Mouse (Mus musculus) forebrain, embryonic 16.5 days (tissue): ENCODE measurements around the gene Rab30. TPM values are rescaled to one million over a fixed set of nuclear protein-coding genes. Genes with fewer than 3 reads are reported as not detected.
A peak's percentile ranks its signal among the peaks of the same experiment; 100 is the strongest.

ENCODE experiments used
- ATAC-seq: fragments of 200-750 bp; cut with Nextera tagmentation; 2 replicates; pipeline ENCODE4 v1.8.0; 2017; ENCODE audit warnings: mild to moderate bottlenecking, moderate library complexity
- H3K27ac ChIP-seq: fragments of 300-500 bp; sonication (generic); 2 replicates; pipeline ENCODE4 v1.5.1; 2014; ENCODE audit warnings: low read length, control low read depth
- H3K27me3 ChIP-seq: fragments of 300-500 bp; sonication (generic); replicated peaks from 2 replicates; pipeline ENCODE4 v1.6.1; 2014; ENCODE audit warnings: low read length; ENCODE audit not compliant: control insufficient read depth, insufficient read depth
- H3K36me3 ChIP-seq: fragments of 300-500 bp; sonication (generic); 2 replicates; pipeline ENCODE4 v1.6.1; 2014; ENCODE audit not compliant: control insufficient read depth, insufficient read depth
- H3K4me1 ChIP-seq: fragments of 300-500 bp; sonication (generic); replicated peaks from 2 replicates; pipeline ENCODE4 v1.6.1; 2014; ENCODE audit warnings: low read length; ENCODE audit not compliant: control insufficient read depth, insufficient read depth
- H3K4me2 ChIP-seq: fragments of 300-500 bp; sonication (generic); 2 replicates; pipeline ENCODE4 v1.6.1; 2014; ENCODE audit warnings: mild to moderate bottlenecking, low read length, control low read depth
- H3K4me3 ChIP-seq: fragments of 300-500 bp; sonication (generic); replicated peaks from 2 replicates; pipeline ENCODE4 v1.5.1; 2014; ENCODE audit warnings: mild to moderate bottlenecking, low read length, control low read depth
- H3K9ac ChIP-seq: fragments of 300-500 bp; sonication (generic); replicated peaks from 2 replicates; pipeline ENCODE4 v1.6.1; 2014; ENCODE audit warnings: low read depth, low read length, control low read depth
- H3K9me3 ChIP-seq: fragments of 300-500 bp; sonication (generic); 2 replicates; pipeline ENCODE4 v1.6.1; 2016; ENCODE audit warnings: low read length; ENCODE audit not compliant: control insufficient read depth
- WGBS: fragments of 180-500 bp; shearing (Covaris S2); extraction: QIAGEN DNeasy Blood & Tissue Kit; methylation state at CpG from one replicate; pipeline ENCODE4 v1.1.7; 2014; 5-methylcytosine and 5-hydroxymethylcytosine counted together
- polyA plus RNA-seq: library from polyadenylated mRNA; unstranded; fragments of >200 nt; fragmentation: Nextera tagmentation; extraction: Ambion mirVana; gene quantifications from 2 replicates; pipeline ENCODE4 v1.2.1, GENCODE M21; 2015

The Rab30 gene
- polyA plus RNA-seq, 1 experiment from 2014 or later = 20.1 TPM

GRCm38 (mm10) chr7:92777108-92777973 lies 35.9 kb downstream of the Rab30 start:
- peak; percentile 73 for ATAC-seq
- Histone ChIP-seq H3K9ac (peak overlapping the region; percentile 30), H3K27me3 (no peaks in the 10 kb centered on the region), H3K4me1 (peaks cover 17% of the 10 kb centered on the region), H3K4me3 (peak overlapping the region; percentile 30), H3K4me2 (peak overlapping the region; percentile 51), H3K36me3 (no peaks in the 10 kb centered on the region), H3K9me3 (no peaks in the 10 kb centered on the region), H3K27ac (peak overlapping the region; percentile 63)
- 12% methylated on average over 17 of the region's 17 CpGs for whole genome bisulfite sequencing

GRCm38 (mm10) chr7:92779058-92779457 lies 37.7 kb downstream of the Rab30 start:
- 79% methylated on average over 2 of the region's 2 CpGs for WGBS
- no peak overlapping the region for H3K4me3 ChIP-seq
- H3K27ac ChIP-seq = no peak overlapping the region
- peaks cover 25% of the 10 kb centered on the region for H3K4me1 ChIP-seq
- no peaks in the 10 kb centered on the region for H3K9me3 ChIP-seq
- no peak overlapping the region for H3K9ac ChIP-seq
- ATAC-seq = no peak
- no peak overlapping the region for H3K4me2 ChIP-seq
- H3K36me3 ChIP-seq = no peaks in the 10 kb centered on the region
- no peaks in the 10 kb centered on the region for H3K27me3 ChIP-seq

- H3K4me1 ChIP-seq = peaks cover 23% of the 10 kb centered on the region
- no peak for ATAC-seq
- H3K9me3 ChIP-seq = no peaks in the 10 kb centered on the region; the same call in 1 of the 2 replicates
- no peak overlapping the region for H3K4me2 ChIP-seq
- WGBS = 78% methylated on average over 1 of the region's 1 CpGs
- H3K36me3 ChIP-seq = no peaks in the 10 kb centered on the region
- no peak overlapping the region for H3K27ac ChIP-seq
- H3K9ac ChIP-seq = no peak overlapping the region
- no peaks in the 10 kb centered on the region for H3K27me3 ChIP-seq
- H3K4me3 ChIP-seq = no peak overlapping the region
Observed at GRCm38 (mm10) chr7:92781361-92781760, 40.0 kb downstream of the Rab30 start.

GRCm38 (mm10) chr7:92781948-92782347 lies 40.5 kb downstream of the Rab30 start:
- WGBS = 86% methylated on average over 3 of the region's 3 CpGs

GRCm38 (mm10) chr7:92782511-92782910 lies 41.1 kb downstream of the Rab30 start:
- peak; percentile 26; the same call in 1 of the 2 replicates for ATAC-seq
- Histone ChIP-seq H3K9ac (no peak overlapping the region), H3K36me3 (no peaks in the 10 kb centered on the region), H3K4me1 (peaks cover 12% of the 10 kb centered on the region), H3K27ac (no peak overlapping the region), H3K9me3 (no peaks in the 10 kb centered on the region; the same call in 1 of the 2 replicates), H3K4me2 (no peak overlapping the region), H3K4me3 (no peak overlapping the region), H3K27me3 (no peaks in the 10 kb centered on the region)
- 59% methylated on average over 9 of the region's 9 CpGs for WGBS

More at GRCm38 (mm10) chr7:92781948-92782347, 40.5 kb downstream of the Rab30 start:
- ATAC-seq = no peak
- H3K4me3 ChIP-seq = no peak overlapping the region
- no peak overlapping the region for H3K4me2 ChIP-seq
- H3K36me3 ChIP-seq = no peaks in the 10 kb centered on the region
- H3K4me1 ChIP-seq = peaks cover 17% of the 10 kb centered on the region
- H3K9ac ChIP-seq = no peak overlapping the region
- no peak overlapping the region for H3K27ac ChIP-seq
- no peaks in the 10 kb centered on the region for H3K27me3 ChIP-seq
- H3K9me3 ChIP-seq = no peaks in the 10 kb centered on the region; the same call in 1 of the 2 replicates

GRCm38 (mm10) chr7:92783166-92783806 lies 41.9 kb downstream of the Rab30 start:
- 58% methylated on average over 12 of the region's 12 CpGs for WGBS
- H3K9me3 ChIP-seq = no peaks in the 10 kb centered on the region; the same call in 1 of the 2 replicates
- no peaks in the 10 kb centered on the region for H3K27me3 ChIP-seq
- H3K27ac ChIP-seq = no peak overlapping the region
- H3K36me3 ChIP-seq = no peaks in the 10 kb centered on the region
- no peak overlapping the region for H3K4me3 ChIP-seq
- ATAC-seq = no peak
- H3K9ac ChIP-seq = no peak overlapping the region
- H3K4me1 ChIP-seq = peaks cover 7% of the 10 kb centered on the region; the same call in 1 of the 2 replicates
- no peak overlapping the region for H3K4me2 ChIP-seq

- H3K9ac ChIP-seq = no peak overlapping the region
- no peak overlapping the region for H3K4me2 ChIP-seq
- H3K27ac ChIP-seq = no peak overlapping the region
- no peak overlapping the region for H3K4me3 ChIP-seq
- H3K27me3 ChIP-seq = no peaks in the 10 kb centered on the region
- H3K36me3 ChIP-seq = no peaks in the 10 kb centered on the region
- 68% methylated on average over 11 of the region's 11 CpGs for whole genome bisulfite sequencing
- ATAC-seq = no peak
- H3K4me1 ChIP-seq = peaks cover 7% of the 10 kb centered on the region; the same call in 1 of the 2 replicates
- no peaks in the 10 kb centered on the region; the same call in 1 of the 2 replicates for H3K9me3 ChIP-seq
Observed at GRCm38 (mm10) chr7:92783914-92784313, 42.5 kb downstream of the Rab30 start.

GRCm38 (mm10) chr7:92795749-92796148 lies 54.3 kb downstream of the Rab30 start:
- Histone ChIP-seq H3K4me1 (peaks cover 8% of the 10 kb centered on the region), H3K9me3 (no peaks in the 10 kb centered on the region), H3K36me3 (no peaks in the 10 kb centered on the region), H3K4me2 (no peak overlapping the region), H3K27ac (no peak overlapping the region), H3K4me3 (no peak overlapping the region), H3K27me3 (no peaks in the 10 kb centered on the region), H3K9ac (no peak overlapping the region)
- whole genome bisulfite sequencing = 73% methylated on average over 5 of the region's 5 CpGs
- ATAC-seq = no peak

- H3K36me3 ChIP-seq = no peaks in the 10 kb centered on the region
- peaks cover 8% of the 10 kb centered on the region for H3K4me1 ChIP-seq
- no peaks in the 10 kb centered on the region for H3K9me3 ChIP-seq
- no peaks in the 10 kb centered on the region for H3K27me3 ChIP-seq
- no peak overlapping the region for H3K9ac ChIP-seq
- H3K4me2 ChIP-seq = no peak overlapping the region
- H3K4me3 ChIP-seq = no peak overlapping the region
- H3K27ac ChIP-seq = no peak overlapping the region
- 72% methylated on average over 8 of the region's 8 CpGs for WGBS
- no peak for ATAC-seq
Observed at GRCm38 (mm10) chr7:92796813-92797212, 55.4 kb downstream of the Rab30 start.
